8 mouse cellular contexts compared by ENCODE assay signal in the genomic region with DNA sequence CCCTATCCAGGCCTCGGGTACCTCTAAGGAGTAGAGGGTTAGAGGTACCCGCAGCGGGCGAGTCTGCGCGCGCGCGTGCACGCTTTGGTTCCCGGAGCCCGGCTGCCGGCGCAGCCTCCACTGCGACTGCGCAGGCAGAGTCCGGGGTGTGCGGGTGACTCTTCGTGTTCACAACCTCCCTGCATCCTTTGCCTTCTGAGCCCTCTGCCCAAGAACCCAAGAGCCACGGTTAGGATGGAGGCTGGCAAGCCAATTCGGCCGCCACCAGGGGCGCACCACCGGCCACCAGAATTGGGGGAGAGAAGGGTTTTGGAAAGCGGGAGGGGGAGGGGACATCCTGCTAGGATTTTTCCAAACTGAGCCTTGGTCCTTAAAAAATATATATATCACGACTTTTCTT. TPM values are rescaled to one million over a fixed set of nuclear protein-coding genes. Genes with fewer than 3 reads are reported as not detected.
A peak's percentile ranks its signal among the peaks of the same experiment; 100 is the strongest.
DNase-seq lines count a peak whose midpoint lies in the region; ATAC-seq and TF ChIP-seq lines count a peak whose summit lies in the region.

No protein-coding gene starts in this region.

- H3K4me3 ChIP-seq in embryonic facial prominence, embryonic 10.5 days: peak overlapping the region; percentile 53
- peak overlapping the region; percentile 19 for H3K4me3 ChIP-seq in midbrain, embryonic 12.5 days
- H3K4me3 ChIP-seq in thymus, adult 2 months (ENCODE audit: control insufficient read depth, insufficient read depth, low read length): no peak overlapping the region

- H3K36me3 ChIP-seq in embryonic facial prominence, embryonic 10.5 days (replicated peaks): no peaks in the 10 kb centered on the region
- H3K36me3 ChIP-seq in midbrain, embryonic 12.5 days: no peaks in the 10 kb centered on the region
- no peaks in the 10 kb centered on the region for H3K36me3 ChIP-seq in thymus, adult 2 months (ENCODE audit: control insufficient read depth, insufficient read depth, low read length)

- H3K9me3 ChIP-seq in embryonic facial prominence, embryonic 10.5 days: no peaks in the 10 kb centered on the region
- no peaks in the 10 kb centered on the region for H3K9me3 ChIP-seq in midbrain, embryonic 12.5 days

- peaks cover 60% of the 10 kb centered on the region for H3K27me3 ChIP-seq in embryonic facial prominence, embryonic 10.5 days (replicated peaks; ENCODE audit: low read depth, poor library complexity, severe bottlenecking)
- H3K27me3 ChIP-seq in midbrain, embryonic 12.5 days: peaks cover 45% of the 10 kb centered on the region
- no peaks in the 10 kb centered on the region for H3K27me3 ChIP-seq in thymus, adult 2 months (ENCODE audit: control insufficient read depth, insufficient read depth, low read length)

- no peak for ATAC-seq in midbrain, embryonic 12.5 days (ENCODE audit: low FRiP score, low read depth)

- no peak for TF ChIP-seq POLR2A in thymus, adult 2 months (IDR thresholded peaks at IDR 0.05; ENCODE audit: control insufficient read depth, extremely low read depth, insufficient read depth, low read length, poor library complexity)

- intact Hi-C loops in heart, postnatal 36 days (cut with DNase I): loop anchor here (2.0 to 5.0 kb wide), 3 partner anchors 58 to 330 kb away; partner anchors contain the start of genes Asf1b, Gm10644, Ndufb7 and Samd1
- intact Hi-C loops in left cerebral cortex, postnatal 25 days (cut with DNase I): no loop called here

- peaks cover 44% of the 10 kb centered on the region for H3K4me1 ChIP-seq in embryonic facial prominence, embryonic 10.5 days
- peaks cover 30% of the 10 kb centered on the region for H3K4me1 ChIP-seq in midbrain, embryonic 12.5 days
- peaks cover 17% of the 10 kb centered on the region for H3K4me1 ChIP-seq in thymus, adult 2 months (replicated peaks; ENCODE audit: control insufficient read depth, insufficient read depth, low read length)

- WGBS in embryonic facial prominence, embryonic 10.5 days: 2% methylated on average over 26 of the region's 26 CpGs
- 1% methylated on average over 26 of the region's 26 CpGs for WGBS in midbrain, embryonic 12.5 days
- WGBS in thymus, adult 2 months: 9% methylated on average over 26 of the region's 26 CpGs

- H3K4me2 ChIP-seq in midbrain, embryonic 12.5 days (replicated peaks): peak overlapping the region; percentile 44

- H3K27ac ChIP-seq in embryonic facial prominence, embryonic 10.5 days (replicated peaks): peak overlapping the region; percentile 42; the same call in 1 of the 2 replicates
- no peak overlapping the region for H3K27ac ChIP-seq in midbrain, embryonic 12.5 days (replicated peaks)
- H3K27ac ChIP-seq in thymus, adult 2 months (ENCODE audit: control insufficient read depth, insufficient read depth, low read length): no peak overlapping the region

- peak overlapping the region; percentile 35 for H3K9ac ChIP-seq in midbrain, embryonic 12.5 days (replicated peaks)

- DNase-seq in adrenal gland, adult 2 months: peak; percentile 63
- no peak for DNase-seq in adrenal gland, postnatal 4 days (ENCODE audit: low spot score in 2 of 2)
- DNase-seq in NIH3T3 (ENCODE audit: low read depth): peak; percentile 59
- peak; percentile 83 for DNase-seq in embryonic facial prominence, embryonic 10.5 days (ENCODE audit: low spot score)
- peak; percentile 42 to 61 for DNase-seq in heart, postnatal 36 days
- peak; percentile 69 to 70 for DNase-seq in left cerebral cortex, postnatal 25 days (ENCODE audit: low spot score in 2 of 2)
- peak; percentile 57 for DNase-seq in thymus, adult 2 months

- peak; percentile 73 for TF ChIP-seq CTCF in thymus, adult 2 months (IDR thresholded peaks at IDR 0.05; ENCODE audit: borderline replicate concordance, control insufficient read depth, extremely low read depth, insufficient read depth, low read length, poor library complexity)

RNA-seq across cellular contexts. Expression of gene Adgrl1, which starts 2.7 kb away (rescaled TPM):
- 10 to 100 TPM; 58.4 to 97.0 TPM for total RNA-seq in adrenal gland, adult 2 months (2021)
- 101 and 112 TPM in 2 replicates for polyA plus RNA-seq in adrenal gland, adult 2 months (2012; rRNA removed)
- total RNA-seq in adrenal gland, postnatal 4 days (2021): 100 to 1,000 TPM; 103 to 109 TPM
- polyA plus RNA-seq in embryonic facial prominence, embryonic 10.5 days (2016; fragmentation: Nextera tagmentation; extraction: Ambion mirVana): 12.4 and 13.9 TPM in 2 replicates
- total RNA-seq in heart, postnatal 36 days (2021): 10 to 100 TPM; 13.9 to 15.0 TPM
- total RNA-seq in left cerebral cortex, postnatal 25 days (2021): 100 to 1,000 TPM; 415 to 434 TPM
- polyA plus RNA-seq in midbrain, embryonic 12.5 days (2016; fragmentation: Nextera tagmentation; extraction: Ambion mirVana): 30.2 and 30.4 TPM in 2 replicates
- 170 and 184 TPM in 2 replicates for polyA plus RNA-seq in thymus, adult 2 months (2012; rRNA removed)

RNA-seq across cellular contexts. Expression of gene Gm10644, which starts 57.8 kb away (rescaled TPM):
- total RNA-seq in adrenal gland, adult 2 months (2021): 1 to 10 TPM; 1.7 to 1.9 TPM
- 2.5 and 3.7 TPM in 2 replicates for polyA plus RNA-seq in adrenal gland, adult 2 months (2012; rRNA removed)
- total RNA-seq in adrenal gland, postnatal 4 days (2021): under 1 TPM; 0.62 to 0.70 TPM
- 0.54 and 1.0 TPM in 2 replicates for polyA plus RNA-seq in embryonic facial prominence, embryonic 10.5 days (2016; fragmentation: Nextera tagmentation; extraction: Ambion mirVana)
- under 1 TPM; 0.92 to 0.95 TPM for total RNA-seq in heart, postnatal 36 days (2021)
- total RNA-seq in left cerebral cortex, postnatal 25 days (2021): under 1 TPM; 0.32 to 0.41 TPM
- polyA plus RNA-seq in midbrain, embryonic 12.5 days (2016; fragmentation: Nextera tagmentation; extraction: Ambion mirVana): 0.76 and 0.88 TPM in 2 replicates
- 0.75 and 1.1 TPM in 2 replicates for polyA plus RNA-seq in thymus, adult 2 months (2012; rRNA removed)

RNA-seq across cellular contexts. Expression of gene Asf1b, which starts 58.1 kb away (rescaled TPM):
- total RNA-seq in adrenal gland, adult 2 months (2021): 1 to 10 TPM; 2.5 to 3.4 TPM
- 13.6 and 15.4 TPM in 2 replicates for polyA plus RNA-seq in adrenal gland, adult 2 months (2012; rRNA removed)
- 10 to 100 TPM; 16.9 to 20.1 TPM for total RNA-seq in adrenal gland, postnatal 4 days (2021)
- polyA plus RNA-seq in embryonic facial prominence, embryonic 10.5 days (2016; fragmentation: Nextera tagmentation; extraction: Ambion mirVana): 95.4 and 105 TPM in 2 replicates
- 1 to 10 TPM; 1.2 to 2.4 TPM for total RNA-seq in heart, postnatal 36 days (2021)
- total RNA-seq in left cerebral cortex, postnatal 25 days (2021): under 1 TPM; 0.60 to 0.73 TPM
- 58.8 and 62.8 TPM in 2 replicates for polyA plus RNA-seq in midbrain, embryonic 12.5 days (2016; fragmentation: Nextera tagmentation; extraction: Ambion mirVana)
- polyA plus RNA-seq in thymus, adult 2 months (2012; rRNA removed): 170 and 243 TPM in 2 replicates

Comparison
In these comparisons a context has a peak if more than half of its experiments do, and no peak if none do; other contexts are left out.
1. DNase-seq: peak in adrenal gland, adult 2 months (single experiment), NIH3T3 (single experiment), embryonic facial prominence, embryonic 10.5 days (single experiment), heart, postnatal 36 days (2 of 2), left cerebral cortex, postnatal 25 days (2 of 2) and thymus, adult 2 months (single experiment); none in adrenal gland, postnatal 4 days (0 of 2).
2. RNA of gene Asf1b, which starts 58.1 kb away (total RNA-seq): 16.9 to 20.1 TPM in adrenal gland, postnatal 4 days; 2.5 to 3.4 TPM in adrenal gland, adult 2 months, 1.2 to 2.4 TPM in heart, postnatal 36 days and 0.60 to 0.73 TPM in left cerebral cortex, postnatal 25 days; every median in the first group is over 4 times any median in the second.